Mouse (Mus musculus): ENCODE measurements around the gene Ppfia3. TPM values are rescaled to one million over a fixed set of nuclear protein-coding genes. Genes with fewer than 3 reads are reported as not detected.

The Ppfia3 gene
- polyA plus RNA-seq, 1 experiment from 2014 or later, result 4.8 TPM

- ATAC-seq (ENCODE audit: low read depth) (no peak), DNase-seq (ENCODE audit: low spot score) (no peak)
- no peak overlapping the region for H3K4me2 ChIP-seq (ENCODE audit: low read depth, low read length)
- WGBS, result 96% methylated on average over 4 of the region's 4 CpGs
- no peaks in the 10 kb centered on the region for H3K27me3 ChIP-seq (replicated peaks; ENCODE audit: control insufficient read depth, insufficient read depth, low read length)
- no peak overlapping the region for H3K27ac ChIP-seq (replicated peaks; ENCODE audit: low read depth, low read length)
- peaks cover 58% of the 10 kb centered on the region for H3K36me3 ChIP-seq (ENCODE audit: control insufficient read depth, insufficient read depth, low read length)
- peaks cover 3% of the 10 kb centered on the region; the same call in 1 of the 2 replicates for H3K9me3 ChIP-seq (ENCODE audit: control insufficient read depth, low read length)
- H3K4me3 ChIP-seq (ENCODE audit: low read depth, low read length), result no peak overlapping the region
- no peaks in the 10 kb centered on the region for H3K4me1 ChIP-seq (ENCODE audit: control insufficient read depth, insufficient read depth, low read length)
- H3K9ac ChIP-seq (ENCODE audit: low read depth, low read length), result no peak overlapping the region
Observed at GRCm38 (mm10) chr7:45322245-45322644, 44.6 kb downstream of the Ppfia3 start.

GRCm38 (mm10) chr7:45316536-45316935 is 50.3 kb downstream of the Ppfia3 start:
- no peak for ATAC-seq (ENCODE audit: low read depth)
- H3K27ac ChIP-seq (replicated peaks; ENCODE audit: low read depth, low read length), result no peak overlapping the region
- no peaks in the 10 kb centered on the region for H3K27me3 ChIP-seq (replicated peaks; ENCODE audit: control insufficient read depth, insufficient read depth, low read length)
- no peak overlapping the region for H3K4me2 ChIP-seq (ENCODE audit: low read depth, low read length)
- 88% methylated on average over 14 of the region's 14 CpGs for WGBS
- no peak overlapping the region for H3K9ac ChIP-seq (ENCODE audit: low read depth, low read length)
- H3K4me3 ChIP-seq (ENCODE audit: low read depth, low read length), result no peak overlapping the region
- DNase-seq (ENCODE audit: low spot score), result no peak
- peaks cover 53% of the 10 kb centered on the region for H3K36me3 ChIP-seq (ENCODE audit: control insufficient read depth, insufficient read depth, low read length)
- H3K4me1 ChIP-seq (ENCODE audit: control insufficient read depth, insufficient read depth, low read length), result peaks cover 15% of the 10 kb centered on the region
- no peaks in the 10 kb centered on the region for H3K9me3 ChIP-seq (ENCODE audit: control insufficient read depth, low read length)

- H3K27ac ChIP-seq (replicated peaks; ENCODE audit: low read depth, low read length), result no peak overlapping the region
- no peak overlapping the region for H3K4me3 ChIP-seq (ENCODE audit: low read depth, low read length)
- H3K36me3 ChIP-seq (ENCODE audit: control insufficient read depth, insufficient read depth, low read length), result peaks cover 49% of the 10 kb centered on the region
- H3K4me1 ChIP-seq (ENCODE audit: control insufficient read depth, insufficient read depth, low read length), result peaks cover 15% of the 10 kb centered on the region
- H3K9ac ChIP-seq (ENCODE audit: low read depth, low read length), result no peak overlapping the region
- DNase-seq (ENCODE audit: low spot score), result no peak
- H3K9me3 ChIP-seq (ENCODE audit: control insufficient read depth, low read length), result no peaks in the 10 kb centered on the region
- H3K27me3 ChIP-seq (replicated peaks; ENCODE audit: control insufficient read depth, insufficient read depth, low read length), result no peaks in the 10 kb centered on the region
- no peak for ATAC-seq (ENCODE audit: low read depth)
- 79% methylated on average over 10 of the region's 10 CpGs for WGBS
- H3K4me2 ChIP-seq (ENCODE audit: low read depth, low read length), result no peak overlapping the region
Observed at GRCm38 (mm10) chr7:45315182-45315701, 51.6 kb downstream of the Ppfia3 start.

- Histone ChIP-seq H3K27ac (replicated peaks; ENCODE audit: low read depth, low read length) (peak overlapping the region; percentile 63; the same call in 1 of the 2 replicates), H3K9ac (ENCODE audit: low read depth, low read length) (no peak overlapping the region; the same call in 1 of the 2 replicates)
- ATAC-seq (ENCODE audit: low read depth), result peak; percentile 47; the same call in 1 of the 2 replicates
Observed at GRCm38 (mm10) chr7:45313495-45313894, 53.3 kb downstream of the Ppfia3 start.

GRCm38 (mm10) chr7:45312686-45313453 is 53.9 kb downstream of the Ppfia3 start:
- DNase-seq (ENCODE audit: low spot score), result peak; percentile 77
- peak overlapping the region; percentile 63; the same call in 1 of the 2 replicates for H3K27ac ChIP-seq (replicated peaks; ENCODE audit: low read depth, low read length)
- H3K9ac ChIP-seq (ENCODE audit: low read depth, low read length), result peak overlapping the region; percentile 30; the same call in 1 of the 2 replicates

More at GRCm38 (mm10) chr7:45313495-45313894, 53.3 kb downstream of the Ppfia3 start:
- H3K4me2 ChIP-seq (ENCODE audit: low read depth, low read length), result peak overlapping the region; percentile 19; the same call in 1 of the 2 replicates
- 22% methylated on average over 9 of the region's 9 CpGs for WGBS
- peaks cover 45% of the 10 kb centered on the region for H3K36me3 ChIP-seq (ENCODE audit: control insufficient read depth, insufficient read depth, low read length)
- H3K9me3 ChIP-seq (ENCODE audit: control insufficient read depth, low read length), result no peaks in the 10 kb centered on the region
- H3K27me3 ChIP-seq (replicated peaks; ENCODE audit: control insufficient read depth, insufficient read depth, low read length), result no peaks in the 10 kb centered on the region
- peaks cover 15% of the 10 kb centered on the region for H3K4me1 ChIP-seq (ENCODE audit: control insufficient read depth, insufficient read depth, low read length)
- DNase-seq (ENCODE audit: low spot score), result peak; percentile 53
- no peak overlapping the region for H3K4me3 ChIP-seq (ENCODE audit: low read depth, low read length)

GRCm38 (mm10) chr7:45312023-45312422 is 54.8 kb downstream of the Ppfia3 start:
- Histone ChIP-seq H3K4me1 (ENCODE audit: control insufficient read depth, insufficient read depth, low read length) (peaks cover 15% of the 10 kb centered on the region), H3K27ac (replicated peaks; ENCODE audit: low read depth, low read length) (no peak overlapping the region), H3K36me3 (ENCODE audit: control insufficient read depth, insufficient read depth, low read length) (peaks cover 41% of the 10 kb centered on the region), H3K9ac (ENCODE audit: low read depth, low read length) (no peak overlapping the region), H3K4me3 (ENCODE audit: low read depth, low read length) (no peak overlapping the region), H3K27me3 (replicated peaks; ENCODE audit: control insufficient read depth, insufficient read depth, low read length) (no peaks in the 10 kb centered on the region), H3K9me3 (ENCODE audit: control insufficient read depth, low read length) (no peaks in the 10 kb centered on the region), H3K4me2 (ENCODE audit: low read depth, low read length) (no peak overlapping the region)
- WGBS, result 48% methylated on average over 8 of the region's 8 CpGs
- ATAC-seq (ENCODE audit: low read depth), result no peak
- no peak for DNase-seq (ENCODE audit: low spot score)

More at GRCm38 (mm10) chr7:45312686-45313453, 53.9 kb downstream of the Ppfia3 start:
- peak overlapping the region; percentile 19 for H3K4me2 ChIP-seq (ENCODE audit: low read depth, low read length)
- H3K4me1 ChIP-seq (ENCODE audit: control insufficient read depth, insufficient read depth, low read length), result peaks cover 15% of the 10 kb centered on the region
- peak; percentile 53; the same call in 1 of the 2 replicates for ATAC-seq (ENCODE audit: low read depth)
- H3K4me3 ChIP-seq (ENCODE audit: low read depth, low read length), result no peak overlapping the region
- no peaks in the 10 kb centered on the region for H3K9me3 ChIP-seq (ENCODE audit: control insufficient read depth, low read length)
- no peaks in the 10 kb centered on the region for H3K27me3 ChIP-seq (replicated peaks; ENCODE audit: control insufficient read depth, insufficient read depth, low read length)
- H3K36me3 ChIP-seq (ENCODE audit: control insufficient read depth, insufficient read depth, low read length), result peaks cover 46% of the 10 kb centered on the region
- 14% methylated on average over 10 of the region's 10 CpGs for WGBS

- H3K9ac ChIP-seq (ENCODE audit: low read depth, low read length), result no peak overlapping the region
- H3K9me3 ChIP-seq (ENCODE audit: control insufficient read depth, low read length), result no peaks in the 10 kb centered on the region
- H3K27ac ChIP-seq (replicated peaks; ENCODE audit: low read depth, low read length), result no peak overlapping the region
- peaks cover 15% of the 10 kb centered on the region for H3K4me1 ChIP-seq (ENCODE audit: control insufficient read depth, insufficient read depth, low read length)
- WGBS, result 18% methylated on average over 9 of the region's 9 CpGs
- H3K4me3 ChIP-seq (ENCODE audit: low read depth, low read length), result no peak overlapping the region
- H3K36me3 ChIP-seq (ENCODE audit: control insufficient read depth, insufficient read depth, low read length), result peaks cover 26% of the 10 kb centered on the region
- DNase-seq (ENCODE audit: low spot score) (peak; percentile 57), ATAC-seq (ENCODE audit: low read depth) (peak; percentile 13; the same call in 1 of the 2 replicates)
- H3K27me3 ChIP-seq (replicated peaks; ENCODE audit: control insufficient read depth, insufficient read depth, low read length), result no peaks in the 10 kb centered on the region
- no peak overlapping the region for H3K4me2 ChIP-seq (ENCODE audit: low read depth, low read length)
Observed at GRCm38 (mm10) chr7:45309455-45309854, 57.4 kb downstream of the Ppfia3 start.

- Histone ChIP-seq H3K9me3 (ENCODE audit: control insufficient read depth, low read length) (no peaks in the 10 kb centered on the region), H3K36me3 (ENCODE audit: control insufficient read depth, insufficient read depth, low read length) (peaks cover 29% of the 10 kb centered on the region; the same call in 1 of the 2 replicates), H3K4me1 (ENCODE audit: control insufficient read depth, insufficient read depth, low read length) (peaks cover 12% of the 10 kb centered on the region), H3K4me2 (ENCODE audit: low read depth, low read length) (no peak overlapping the region), H3K4me3 (ENCODE audit: low read depth, low read length) (no peak overlapping the region), H3K27ac (replicated peaks; ENCODE audit: low read depth, low read length) (no peak overlapping the region), H3K9ac (ENCODE audit: low read depth, low read length) (no peak overlapping the region), H3K27me3 (replicated peaks; ENCODE audit: control insufficient read depth, insufficient read depth, low read length) (no peaks in the 10 kb centered on the region)
- ATAC-seq (ENCODE audit: low read depth) (no peak), DNase-seq (ENCODE audit: low spot score) (no peak)
- 75% methylated on average over 15 of the region's 15 CpGs for WGBS
Observed at GRCm38 (mm10) chr7:45308551-45309240, 58.1 kb downstream of the Ppfia3 start.

Measured in embryonic facial prominence, embryonic 14.5 days (tissue).